Mouse (Mus musculus): ENCODE measurements at regions not wholly inside any gene's neighbourhood (a gene's known extent, or its start where the extent isn't known, plus 50 kb on each side); places are given as distances from the start of the nearest gene placed in this dataset.

DNA sequence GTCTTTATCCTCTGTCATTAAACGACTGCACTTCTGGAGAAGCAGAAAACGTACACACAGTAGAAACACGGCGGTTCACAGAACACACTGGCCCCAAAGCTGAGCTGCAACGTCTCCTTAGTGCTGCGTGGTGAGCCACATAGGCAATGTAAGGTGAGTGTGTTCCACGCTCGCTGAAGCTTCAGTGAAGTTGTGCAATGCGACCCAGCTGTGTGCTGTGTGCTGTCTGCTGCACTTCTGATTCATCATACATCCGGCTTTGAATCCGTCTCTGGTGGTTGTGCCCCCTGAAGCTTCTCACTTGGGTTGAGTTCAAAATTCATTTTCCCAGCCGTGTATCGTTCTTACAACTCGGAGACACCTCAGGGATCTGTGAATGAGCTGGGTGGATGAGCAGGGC is 250.6 kb downstream of the Uaca start:
- DNase-seq (ENCODE audit: low spot score in 2 of 2): no peak

- peak; percentile 79 to 87 for DNase-seq (ENCODE audit: low spot score in 2 of 2)
Observed at GRCm38 (mm10) chr9:61046517-61046916, 252.2 kb downstream of the Uaca start.

DNA sequence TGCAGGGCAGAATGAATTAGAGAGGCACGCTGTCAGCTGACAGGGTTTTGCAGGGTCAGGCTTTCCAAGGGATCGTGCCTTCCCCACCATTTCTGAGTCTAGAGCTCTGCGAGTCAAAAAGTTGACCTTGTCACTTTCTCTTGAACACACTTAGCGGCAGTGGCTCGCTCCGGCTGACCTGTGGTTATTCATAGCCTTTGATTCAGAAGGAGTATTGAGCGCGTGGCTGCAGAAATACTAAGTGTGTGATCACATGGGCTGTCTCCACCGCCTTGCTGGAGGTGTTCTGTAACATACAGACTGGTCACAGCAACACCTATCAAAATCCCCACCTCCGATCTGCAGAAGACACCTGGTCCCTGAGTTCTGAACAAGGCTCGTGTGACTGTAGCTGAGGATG is 252.9 kb downstream of the Uaca start:
- no peak for DNase-seq (ENCODE audit: low spot score in 2 of 2)

GRCm38 (mm10) chr9:61048576-61048975 is 254.2 kb downstream of the Uaca start:
- no peak for DNase-seq (ENCODE audit: low spot score in 2 of 2)

GRCm38 (mm10) chr9:61052621-61053020 is 258.3 kb downstream of the Uaca start:
- DNase-seq (ENCODE audit: low spot score in 2 of 2): no peak

DNA sequence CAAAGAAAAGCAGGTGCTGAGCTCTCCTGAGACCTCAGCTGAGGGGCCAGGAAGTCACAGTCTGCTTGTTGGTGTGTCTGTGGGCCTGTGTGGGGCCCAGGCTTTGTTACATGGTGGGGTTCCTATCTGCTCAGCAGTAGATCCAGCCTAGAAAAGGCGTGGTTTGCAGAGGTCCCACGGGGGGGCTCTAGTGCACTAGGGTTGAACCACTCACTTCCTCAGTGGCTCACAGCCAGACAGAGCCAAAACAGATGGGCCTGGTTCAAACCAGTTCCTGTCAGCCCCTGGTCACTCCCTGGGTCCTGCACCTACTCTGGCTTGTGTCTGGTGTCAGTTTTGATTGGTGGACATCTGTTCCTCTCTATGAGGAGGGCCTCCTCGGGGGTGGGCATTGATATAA is 260.1 kb downstream of the Uaca start:
- peak in 1 of 2 experiments; percentile 51 for DNase-seq (ENCODE audit: low spot score in 2 of 2)

DNA sequence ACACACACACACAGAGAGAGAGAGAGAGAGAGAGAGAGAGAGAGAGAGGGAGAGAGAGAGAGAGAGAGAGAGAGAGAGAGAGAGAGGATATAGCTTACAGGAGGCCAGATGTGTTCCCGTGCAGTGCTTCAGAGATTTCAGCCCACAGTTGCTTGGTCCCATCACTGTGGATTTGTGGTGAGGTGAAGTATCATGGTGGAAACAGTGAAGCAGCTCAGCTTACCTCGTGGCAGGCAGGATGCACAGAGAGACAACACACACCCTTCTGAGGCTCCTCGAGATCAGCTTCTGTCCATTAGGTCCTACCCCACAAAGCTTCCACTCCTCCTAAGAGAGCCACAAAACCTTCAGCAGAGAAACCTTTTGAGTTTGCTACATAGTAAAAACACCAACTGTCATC is 261.1 kb downstream of the Uaca start:
- no peak for DNase-seq (ENCODE audit: low spot score in 2 of 2)

- DNase-seq (ENCODE audit: low spot score in 2 of 2): peak; percentile 32 to 34
Observed at GRCm38 (mm10) chr9:61055928-61056730, 261.8 kb downstream of the Uaca start.

DNA sequence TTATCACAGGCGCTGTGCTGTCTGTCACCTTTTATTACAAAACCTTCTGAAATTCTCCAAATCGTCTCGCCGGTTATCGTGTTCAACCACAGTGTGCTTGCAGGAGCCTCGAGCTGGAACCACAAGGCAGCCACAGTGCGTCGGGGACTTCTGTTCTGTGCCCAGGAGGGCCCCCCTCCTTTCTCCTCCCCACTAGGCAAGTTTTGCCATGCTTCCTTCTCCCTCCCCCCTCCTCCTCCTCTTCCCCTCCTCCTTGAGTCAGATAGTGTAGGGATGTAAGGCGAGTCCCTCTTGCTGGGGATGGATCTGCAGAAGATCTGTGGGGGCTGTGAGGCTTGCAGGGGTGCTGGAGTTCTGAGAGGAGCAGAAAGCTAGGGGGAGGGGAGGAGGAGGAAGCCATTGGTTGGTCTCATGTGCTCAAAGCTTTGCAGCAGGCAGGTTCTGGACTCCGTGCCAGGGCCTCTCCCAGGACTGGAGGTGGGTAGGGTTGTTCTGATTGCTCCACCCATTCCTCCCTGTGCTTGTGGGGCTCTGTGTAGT is 262.5 kb downstream of the Uaca start:
- DNase-seq (ENCODE audit: low spot score in 2 of 2): peak in 1 of 2 experiments; percentile 34

- no peak for DNase-seq (ENCODE audit: low spot score in 2 of 2)
Observed at GRCm38 (mm10) chr9:61059225-61059624, 264.9 kb downstream of the Uaca start.

GRCm38 (mm10) chr9:61060958-61061357 is 266.6 kb downstream of the Uaca start:
- no peak for DNase-seq (ENCODE audit: low spot score in 2 of 2)

- no peak for DNase-seq (ENCODE audit: low spot score in 2 of 2)
Observed at GRCm38 (mm10) chr9:61064714-61065305, 270.5 kb downstream of the Uaca start.

DNA sequence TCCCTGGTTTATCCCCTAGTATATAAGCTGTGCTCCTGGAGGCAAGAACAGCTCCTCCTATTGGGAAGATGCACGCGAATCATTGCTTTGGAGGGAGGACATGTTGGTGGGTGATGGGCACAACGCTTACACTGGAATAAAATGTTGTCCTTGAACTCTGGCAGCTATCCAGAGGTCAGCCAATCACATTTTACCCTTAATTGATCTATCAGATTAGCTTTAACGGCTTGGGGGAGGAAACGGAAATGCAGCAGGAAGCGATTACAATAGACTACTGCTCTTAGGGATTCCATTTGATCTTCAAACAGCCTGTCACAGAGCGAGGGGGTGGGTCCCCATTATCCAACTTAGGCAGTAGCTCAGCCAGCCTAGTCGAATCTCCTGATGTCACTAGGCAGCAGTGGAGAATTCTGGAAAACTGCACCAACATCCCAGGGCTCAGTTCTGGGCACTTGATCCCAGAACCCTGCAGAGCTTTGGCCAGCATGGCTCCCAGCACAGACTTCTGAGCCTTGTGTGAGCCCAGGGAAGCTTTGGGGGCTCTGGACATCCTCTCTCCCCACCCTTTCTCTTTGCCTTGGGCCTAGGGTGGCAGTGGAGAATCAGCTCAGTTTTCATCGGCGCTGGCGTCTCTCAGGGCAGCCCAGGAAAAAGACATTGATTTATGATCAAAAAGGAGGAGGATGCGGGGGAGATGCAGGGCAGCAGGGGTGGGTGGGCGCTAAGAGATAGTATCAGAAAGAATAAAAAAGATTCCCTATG is 275.4 kb downstream of the Uaca start:
- DNase-seq (ENCODE audit: low spot score in 2 of 2): no peak

DNA sequence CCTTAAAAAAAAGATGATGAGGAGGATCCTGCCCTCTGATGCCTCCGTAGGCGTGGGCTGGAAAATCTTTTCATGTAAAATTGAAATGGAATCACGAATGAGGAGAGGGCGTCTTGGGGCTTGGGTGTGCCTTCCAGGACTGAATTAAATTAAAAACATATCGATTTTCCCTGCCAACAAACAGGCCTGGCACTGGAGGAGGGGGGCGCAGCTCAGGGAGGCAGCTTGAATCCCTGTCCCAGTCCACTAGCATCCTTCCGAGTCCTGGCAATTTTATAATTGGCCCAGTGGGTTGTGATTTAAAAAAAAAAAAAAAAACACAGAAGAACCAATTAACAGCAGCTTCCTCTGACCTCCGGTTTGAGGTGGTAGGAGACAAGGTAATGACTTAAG is 276.0 kb downstream of the Uaca start:
- no peak for DNase-seq (ENCODE audit: low spot score in 2 of 2)

GRCm38 (mm10) chr9:61070861-61071260 is 276.5 kb downstream of the Uaca start:
- DNase-seq (ENCODE audit: low spot score in 2 of 2): no peak

DNA sequence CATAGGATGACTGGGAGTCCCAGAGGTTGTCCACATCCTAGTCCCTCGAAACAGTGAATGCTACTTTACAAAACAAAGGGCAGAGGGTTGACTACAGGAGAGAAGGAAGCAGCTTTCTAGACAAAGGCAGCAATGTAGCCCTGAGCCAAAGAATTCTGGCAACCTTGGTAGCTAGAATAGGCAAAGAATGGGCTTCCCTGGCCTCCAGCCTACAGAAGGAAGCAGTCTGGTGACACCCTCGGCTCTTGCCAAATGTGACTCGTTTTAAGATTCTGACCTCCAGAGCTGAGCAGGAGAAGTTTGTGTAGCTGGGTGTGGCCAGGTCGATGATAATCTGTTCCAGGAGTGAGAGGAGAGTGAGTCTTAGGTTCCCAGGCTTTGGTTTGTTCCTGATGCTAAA is 279.1 kb downstream of the Uaca start:
- DNase-seq (ENCODE audit: low spot score in 2 of 2): no peak

DNA sequence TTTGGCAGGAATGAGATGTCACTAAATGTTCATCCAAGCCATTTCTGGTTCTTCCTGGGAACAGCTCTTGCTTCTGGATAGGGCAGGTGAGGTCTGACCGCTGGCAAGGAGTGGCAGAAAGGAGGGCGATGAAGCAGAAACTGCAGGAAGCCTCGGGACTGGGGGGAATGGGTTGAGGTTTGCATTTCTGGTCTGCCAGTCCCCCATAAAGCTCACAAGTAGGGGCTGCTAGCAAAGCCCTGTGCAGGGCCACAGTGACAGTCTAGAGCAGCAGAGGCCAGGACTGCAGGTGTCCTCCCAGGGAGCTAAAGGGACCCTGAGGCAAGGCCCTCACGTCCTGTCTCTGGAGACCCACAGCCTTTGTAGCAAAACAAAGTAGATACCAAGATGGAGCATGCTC is 280.7 kb downstream of the Uaca start:
- DNase-seq (ENCODE audit: low spot score in 2 of 2): no peak

DNA sequence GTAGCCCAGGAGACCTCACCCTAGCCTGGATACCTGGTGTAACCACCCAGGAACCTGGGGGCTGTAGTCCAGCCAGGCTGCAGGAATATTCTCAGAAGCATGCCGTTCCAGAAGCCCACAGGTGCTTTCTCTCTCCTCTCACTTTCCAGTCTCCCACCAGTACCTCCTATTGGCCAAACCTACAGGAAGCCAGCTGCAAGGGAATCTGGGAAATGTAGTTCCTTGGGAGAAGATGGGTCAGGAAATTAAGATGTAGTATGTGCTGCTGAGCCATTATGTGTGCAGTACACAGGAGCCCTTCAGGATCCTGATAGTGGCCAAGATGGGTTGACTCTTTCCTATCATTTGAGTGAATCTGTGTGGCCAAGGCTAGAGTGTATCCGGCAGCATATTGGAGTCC is 282.8 kb downstream of the Uaca start:
- DNase-seq (ENCODE audit: low spot score in 2 of 2): no peak

DNA sequence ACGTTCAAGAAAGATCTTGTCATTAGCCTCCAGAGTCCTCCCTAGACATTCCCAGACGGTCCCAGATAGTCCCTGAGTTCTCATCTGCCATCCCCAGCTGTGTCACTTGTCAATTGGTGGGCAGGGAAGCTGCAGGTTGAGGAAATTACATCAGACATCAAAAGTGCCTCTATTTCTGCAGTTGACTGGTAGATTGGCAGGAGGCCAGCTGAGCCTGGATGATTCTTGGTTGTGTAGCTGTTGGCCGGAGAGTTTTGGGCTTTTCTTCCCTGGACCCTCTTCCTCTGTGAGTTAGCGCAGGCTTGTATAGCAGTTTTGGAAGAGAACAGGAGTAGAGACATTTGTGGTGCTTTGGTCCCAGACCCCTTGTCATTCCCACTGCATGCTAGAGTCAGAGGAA is 283.5 kb downstream of the Uaca start:
- DNase-seq (ENCODE audit: low spot score in 2 of 2): no peak

- DNase-seq (ENCODE audit: low spot score in 2 of 2): peak; percentile 50 to 52
Observed at GRCm38 (mm10) chr9:61081474-61082021, 287.2 kb downstream of the Uaca start.

DNA sequence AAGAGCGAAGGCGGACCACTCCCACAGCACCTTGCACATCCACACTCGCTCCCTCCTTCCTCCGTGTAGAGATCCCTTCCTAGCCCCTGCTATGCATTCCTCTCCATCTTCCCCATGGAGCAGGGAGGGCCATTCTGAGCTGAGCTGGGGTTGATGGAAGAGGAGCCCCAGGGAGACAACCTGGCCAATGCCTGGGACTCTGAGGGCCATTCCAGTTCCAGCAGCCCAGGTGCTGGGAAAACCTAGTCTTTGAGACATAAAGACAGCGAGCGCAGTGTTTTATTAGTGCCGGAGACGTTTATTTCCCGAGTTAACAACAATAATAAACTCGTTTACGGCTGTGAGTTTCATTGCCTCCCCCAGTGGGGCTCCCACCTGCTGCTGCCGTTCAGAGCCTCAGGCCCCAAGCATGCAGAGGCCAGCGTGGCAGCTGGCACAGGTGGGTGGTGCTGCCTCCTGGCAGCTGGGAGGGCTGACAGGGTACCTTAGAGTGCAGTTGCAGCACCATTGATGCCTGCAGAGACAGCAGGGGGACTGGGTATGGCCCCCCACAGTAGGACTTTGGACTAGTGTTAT is 287.4 kb upstream of the Tle3 start:
- no peak for DNase-seq (ENCODE audit: low spot score in 2 of 2)
